Mouse (Mus musculus): ENCODE measurements around the gene Celsr2. TPM values are rescaled to one million over a fixed set of nuclear protein-coding genes. Genes with fewer than 3 reads are reported as not detected.

The Celsr2 gene
- total and polyA plus RNA-seq, 3 experiments, result 0.03 to 0.38 TPM; not detected in 1

GRCm38 (mm10) chr3:108444698-108445365, 29.5 kb upstream of the Celsr2 start, which contains the start of gene Sars:
Sars (minus strand) TSS chr3:108445209.
- TF ChIP-seq GATA2 (IDR thresholded peaks at IDR 0.05; ENCODE audit: borderline replicate concordance, low read depth, low read length) (no peak), TAL1 (conservative IDR thresholded peaks at IDR 0.05; ENCODE audit: low read depth, low read length) (no peak), GATA1 (IDR thresholded peaks at IDR 0.05; ENCODE audit: borderline replicate concordance, low read length) (no peak), CTCF (IDR thresholded peaks at IDR 0.05; ENCODE audit: low read depth, low read length) (no peak), POLR2AphosphoS5 (IDR thresholded peaks at IDR 0.05; ENCODE audit: insufficient replicate concordance, low read depth, low read length) (no peak)
- no peaks in the 10 kb centered on the region for H3K9me3 ChIP-seq (replicated peaks)
- peak; percentile 91 for DNase-seq (ENCODE audit: low spot score)

DNA sequence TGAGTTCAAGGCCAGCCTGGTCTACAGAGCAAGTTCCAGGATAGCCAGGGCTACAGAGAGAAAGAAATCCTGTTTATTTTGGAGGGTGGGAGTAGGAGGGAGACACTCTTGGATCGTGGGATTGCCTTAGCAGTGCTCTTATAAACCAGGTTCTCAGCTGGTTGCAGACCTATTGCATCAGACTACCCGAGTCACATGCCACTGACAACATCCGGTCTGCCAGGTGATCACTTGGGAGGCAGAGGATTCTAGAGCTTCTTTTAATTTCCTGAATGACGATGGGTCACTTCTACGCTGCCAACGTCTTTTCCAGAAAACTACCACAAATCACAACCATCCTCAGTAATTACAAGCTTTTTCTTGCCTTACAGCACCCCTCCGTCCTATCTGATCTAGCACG, 28.7 kb upstream of the Celsr2 start:
- no peaks in the 10 kb centered on the region for H3K9me3 ChIP-seq (replicated peaks)
- peak overlapping the region; percentile 77 for H3K4me3 ChIP-seq (ENCODE audit: low read depth, low read length)
- H3K4me1 ChIP-seq (ENCODE audit: insufficient read depth, low read depth, low read length), result peaks cover 51% of the 10 kb centered on the region
- H3K36me3 ChIP-seq (replicated peaks), result peaks cover 46% of the 10 kb centered on the region
- ATAC-seq (ENCODE audit: extremely low read depth, insufficient number of reproducible peaks, low FRiP score, poor library complexity, severe bottlenecking), result peak; percentile 71
- peak; percentile 75 for DNase-seq (ENCODE audit: low spot score)
- TF ChIP-seq TAL1 (conservative IDR thresholded peaks at IDR 0.05; ENCODE audit: low read depth, low read length) (no peak), POLR2AphosphoS5 (IDR thresholded peaks at IDR 0.05; ENCODE audit: insufficient replicate concordance, low read depth, low read length) (no peak), GATA1 (IDR thresholded peaks at IDR 0.05; ENCODE audit: borderline replicate concordance, low read length) (no peak), GATA2 (IDR thresholded peaks at IDR 0.05; ENCODE audit: borderline replicate concordance, low read depth, low read length) (no peak), CTCF (IDR thresholded peaks at IDR 0.05; ENCODE audit: low read depth, low read length) (no peak)
- peaks cover 9% of the 10 kb centered on the region for H3K27me3 ChIP-seq (ENCODE audit: insufficient read depth, low read length)

More at GRCm38 (mm10) chr3:108444698-108445365, 29.5 kb upstream of the Celsr2 start, which contains the start of gene Sars:
- H3K36me3 ChIP-seq (replicated peaks), result peaks cover 38% of the 10 kb centered on the region
- peak within 1 kb of the TSS; percentile 77 for H3K4me3 ChIP-seq (ENCODE audit: low read depth, low read length)
- H3K4me1 ChIP-seq (ENCODE audit: insufficient read depth, low read depth, low read length), result peaks cover 49% of the 10 kb centered on the region
- peak; percentile 87 for ATAC-seq (ENCODE audit: extremely low read depth, insufficient number of reproducible peaks, low FRiP score, poor library complexity, severe bottlenecking)
- H3K27me3 ChIP-seq (ENCODE audit: insufficient read depth, low read length), result peaks cover 15% of the 10 kb centered on the region

GRCm38 (mm10) chr3:108436380-108436714, 21.0 kb upstream of the Celsr2 start:
- no peaks in the 10 kb centered on the region for H3K9me3 ChIP-seq (replicated peaks)
- TF ChIP-seq CTCF (IDR thresholded peaks at IDR 0.05; ENCODE audit: low read depth, low read length), result no peak
- TF ChIP-seq POLR2AphosphoS5 (IDR thresholded peaks at IDR 0.05; ENCODE audit: insufficient replicate concordance, low read depth, low read length), result no peak
- TF ChIP-seq GATA2 (IDR thresholded peaks at IDR 0.05; ENCODE audit: borderline replicate concordance, low read depth, low read length), result no peak
- TF ChIP-seq TAL1 (conservative IDR thresholded peaks at IDR 0.05; ENCODE audit: low read depth, low read length), result no peak
- no peak for TF ChIP-seq GATA1 (IDR thresholded peaks at IDR 0.05; ENCODE audit: borderline replicate concordance, low read length)
- H3K4me1 ChIP-seq (ENCODE audit: insufficient read depth, low read depth, low read length), result peaks cover 12% of the 10 kb centered on the region
- DNase-seq (ENCODE audit: low spot score) (no peak), ATAC-seq (ENCODE audit: extremely low read depth, insufficient number of reproducible peaks, low FRiP score, poor library complexity, severe bottlenecking) (no peak)
- H3K36me3 ChIP-seq (replicated peaks), result peaks cover 100% of the 10 kb centered on the region
- no peaks in the 10 kb centered on the region for H3K27me3 ChIP-seq (ENCODE audit: insufficient read depth, low read length)
- no peak overlapping the region for H3K4me3 ChIP-seq (ENCODE audit: low read depth, low read length)

- TF ChIP-seq GATA2 (IDR thresholded peaks at IDR 0.05; ENCODE audit: borderline replicate concordance, low read depth, low read length), result no peak
- TF ChIP-seq CTCF (IDR thresholded peaks at IDR 0.05; ENCODE audit: low read depth, low read length), result no peak
- TF ChIP-seq TAL1 (conservative IDR thresholded peaks at IDR 0.05; ENCODE audit: low read depth, low read length), result no peak
- TF ChIP-seq POLR2AphosphoS5 (IDR thresholded peaks at IDR 0.05; ENCODE audit: insufficient replicate concordance, low read depth, low read length), result no peak
- no peak for TF ChIP-seq GATA1 (IDR thresholded peaks at IDR 0.05; ENCODE audit: borderline replicate concordance, low read length)
- H3K27me3 ChIP-seq (ENCODE audit: insufficient read depth, low read length), result no peaks in the 10 kb centered on the region
- peaks cover 100% of the 10 kb centered on the region for H3K36me3 ChIP-seq (replicated peaks)
- H3K9me3 ChIP-seq (replicated peaks), result no peaks in the 10 kb centered on the region
- H3K4me1 ChIP-seq (ENCODE audit: insufficient read depth, low read depth, low read length), result peaks cover 8% of the 10 kb centered on the region
- DNase-seq (ENCODE audit: low spot score), result no peak
- H3K4me3 ChIP-seq (ENCODE audit: low read depth, low read length), result no peak overlapping the region
- no peak for ATAC-seq (ENCODE audit: extremely low read depth, insufficient number of reproducible peaks, low FRiP score, poor library complexity, severe bottlenecking)
Observed at GRCm38 (mm10) chr3:108435701-108436379, 20.5 kb upstream of the Celsr2 start.

DNA sequence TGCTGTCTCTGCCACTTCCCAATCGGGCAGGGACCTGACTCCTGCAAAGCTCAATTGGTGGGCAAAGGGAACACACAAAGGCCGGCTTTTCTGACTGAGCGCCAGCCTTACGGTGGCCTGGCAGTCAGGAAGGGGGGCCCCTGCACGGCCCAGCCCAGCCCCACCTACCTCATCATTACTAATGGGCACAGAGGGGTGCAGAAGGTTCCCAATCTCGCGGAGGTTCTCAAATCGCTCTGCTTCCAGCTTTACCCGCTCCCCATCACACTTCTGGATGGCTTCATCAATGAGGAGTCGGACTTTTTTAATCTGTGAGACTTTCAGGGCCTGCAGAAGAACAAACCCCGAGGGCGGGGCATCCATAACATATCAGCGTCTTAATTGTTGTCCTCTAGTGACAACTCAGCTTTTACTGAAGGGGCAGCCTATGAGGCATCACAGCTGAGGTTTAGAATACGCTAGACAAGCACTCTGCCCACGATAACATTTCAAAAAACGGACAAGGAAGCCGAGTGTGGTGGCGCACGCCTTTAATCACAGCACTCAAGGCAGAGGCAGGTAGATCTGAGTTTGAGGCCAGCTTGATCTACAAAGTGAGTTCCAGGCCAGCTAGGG, 18.6 kb upstream of the Celsr2 start:
- Histone ChIP-seq H3K36me3 (replicated peaks) (peaks cover 98% of the 10 kb centered on the region), H3K4me1 (ENCODE audit: insufficient read depth, low read depth, low read length) (no peaks in the 10 kb centered on the region; the same call in 1 of the 2 replicates), H3K27me3 (ENCODE audit: insufficient read depth, low read length) (no peaks in the 10 kb centered on the region), H3K4me3 (ENCODE audit: low read depth, low read length) (no peak overlapping the region), H3K9me3 (replicated peaks) (no peaks in the 10 kb centered on the region)
- DNase-seq (ENCODE audit: low spot score) (no peak), ATAC-seq (ENCODE audit: extremely low read depth, insufficient number of reproducible peaks, low FRiP score, poor library complexity, severe bottlenecking) (no peak)
- no peak for TF ChIP-seq TAL1 (conservative IDR thresholded peaks at IDR 0.05; ENCODE audit: low read depth, low read length)
- no peak for TF ChIP-seq GATA2 (IDR thresholded peaks at IDR 0.05; ENCODE audit: borderline replicate concordance, low read depth, low read length)
- TF ChIP-seq GATA1 (IDR thresholded peaks at IDR 0.05; ENCODE audit: borderline replicate concordance, low read length), result no peak
- TF ChIP-seq POLR2AphosphoS5 (IDR thresholded peaks at IDR 0.05; ENCODE audit: insufficient replicate concordance, low read depth, low read length), result no peak
- TF ChIP-seq CTCF (IDR thresholded peaks at IDR 0.05; ENCODE audit: low read depth, low read length), result no peak

Data from G1E (cell line).